Mouse (Mus musculus) hindbrain, postnatal 0 days (tissue): ENCODE measurements around the gene C1qtnf5. TPM values are rescaled to one million over a fixed set of nuclear protein-coding genes. Genes with fewer than 3 reads are reported as not detected.
A peak's percentile ranks its signal among the peaks of the same experiment; 100 is the strongest.

Experiments
- ATAC-seq: fragments of 200-750 bp; cut with Nextera tagmentation; 2 replicates; pipeline ENCODE4 v1.8.0; 2017; ENCODE audit warnings: mild to moderate bottlenecking, moderate TSS enrichment, moderate library complexity
- DNase-seq: peaks from one replicate; pipeline ENCODE4 v3.0.0-alpha.2; 2015; ENCODE audit warnings: low spot score
- H3K27ac ChIP-seq: fragments of 300-500 bp; sonication (generic); 2 replicates; pipeline ENCODE4 v1.5.1; 2014; ENCODE audit warnings: mild to moderate bottlenecking
- H3K27me3 ChIP-seq: fragments of 300-500 bp; sonication (generic); 2 replicates; pipeline ENCODE4 v1.6.1; 2014; ENCODE audit warnings: low read length, mixed read lengths; ENCODE audit not compliant: insufficient read depth
- H3K36me3 ChIP-seq: fragments of 300-500 bp; sonication (generic); 2 replicates; pipeline ENCODE4 v1.6.1; 2014; ENCODE audit warnings: low read length, mixed read lengths; ENCODE audit not compliant: insufficient read depth
- H3K4me1 ChIP-seq: fragments of 300-500 bp; sonication (generic); 2 replicates; pipeline ENCODE4 v1.6.1; 2014; ENCODE audit warnings: antibody characterized with exemption, low read length, mixed read lengths; ENCODE audit not compliant: insufficient read depth
- H3K4me2 ChIP-seq: fragments of 300-500 bp; sonication (generic); 2 replicates; pipeline ENCODE4 v1.6.1; 2014; ENCODE audit warnings: low read depth, mild to moderate bottlenecking, low read length, moderate library complexity, mixed read lengths
- H3K4me3 ChIP-seq: fragments of 300-500 bp; sonication (generic); 2 replicates; pipeline ENCODE4 v1.5.1; 2014; ENCODE audit warnings: low read length
- H3K9ac ChIP-seq: fragments of 300-500 bp; sonication (generic); replicated peaks from 2 replicates; pipeline ENCODE4 v1.6.1; 2014; ENCODE audit warnings: mild to moderate bottlenecking, low read length, moderate library complexity, mixed read lengths
- H3K9me3 ChIP-seq: fragments of 300-500 bp; sonication (generic); 2 replicates; pipeline ENCODE4 v1.6.1; 2016; ENCODE audit warnings: low read length, mixed read lengths
- CTCF ChIP-seq: IDR thresholded peaks from 2 replicates; pipeline ENCODE4 v1.5.1; 2016; ENCODE audit warnings: antibody characterized with exemption, control low read depth, low read depth
- WGBS: fragments of 180-500 bp; shearing (Covaris S2); extraction: QIAGEN DNeasy Blood & Tissue Kit; methylation state at CpG from one replicate; pipeline ENCODE4 v1.1.7; 2014; 5-methylcytosine and 5-hydroxymethylcytosine counted together
- polyA plus RNA-seq: library from polyadenylated mRNA; unstranded; fragments of >200 nt; fragmentation: Nextera tagmentation; extraction: Ambion mirVana; gene quantifications from 2 replicates; pipeline ENCODE4 v1.2.1, GENCODE M21; 2015
- total RNA-seq: library from RNA; depleted of rRNA; stranded (reverse); fragments of >200 nt; gene quantifications from 2 replicates; pipeline ENCODE4 v1.2.3, GENCODE M21; 2014

C1qtnf5 gene
- total and polyA plus RNA-seq, 2 experiments from 2014 or later = 12.3 to 39.5 TPM

- Histone ChIP-seq H3K4me3 (no peak overlapping the region), H3K27ac (no peak overlapping the region), H3K4me2 (no peak overlapping the region), H3K27me3 (no peaks in the 10 kb centered on the region), H3K9ac (no peak overlapping the region), H3K9me3 (no peaks in the 10 kb centered on the region), H3K4me1 (no peaks in the 10 kb centered on the region; the same call in 1 of the 2 replicates), H3K36me3 (no peaks in the 10 kb centered on the region)
- ATAC-seq (no peak), DNase-seq (no peak)
- no peak for TF ChIP-seq CTCF
- WGBS = 76% methylated on average over 14 of the region's 14 CpGs
These were observed 36.8 kb upstream of the C1qtnf5 start for GRCm38 (mm10) chr9:44070113-44070843.

DNA sequence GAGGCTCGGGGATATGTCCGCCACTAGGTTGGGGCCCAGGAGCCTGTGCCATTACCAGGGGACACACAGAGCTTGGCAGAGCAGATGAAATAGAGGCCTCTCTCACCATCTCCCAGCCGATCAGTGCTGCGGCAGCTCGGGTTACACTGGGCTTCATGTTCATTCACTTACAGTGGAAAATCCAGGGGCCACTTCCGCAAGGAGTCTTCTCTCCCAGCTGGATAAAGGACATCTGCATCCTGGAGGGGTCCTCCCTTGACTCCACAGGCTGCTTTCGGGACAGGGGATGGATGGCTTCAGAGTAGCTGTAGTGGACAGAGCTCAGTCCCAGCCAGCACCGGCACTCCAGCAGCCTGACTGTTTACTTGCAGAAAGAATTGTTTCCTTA is 36.2 kb upstream of the C1qtnf5 start:
- no peak overlapping the region for H3K4me2 ChIP-seq
- H3K27me3 ChIP-seq = no peaks in the 10 kb centered on the region
- no peak overlapping the region for H3K4me3 ChIP-seq
- WGBS = 42% methylated on average over 8 of the region's 8 CpGs
- DNase-seq (no peak), ATAC-seq (no peak)
- no peak for TF ChIP-seq CTCF
- no peak overlapping the region for H3K9ac ChIP-seq
- no peaks in the 10 kb centered on the region for H3K9me3 ChIP-seq
- H3K36me3 ChIP-seq = no peaks in the 10 kb centered on the region
- H3K4me1 ChIP-seq = no peaks in the 10 kb centered on the region; the same call in 1 of the 2 replicates
- peak overlapping the region; percentile 48; the same call in 1 of the 2 replicates for H3K27ac ChIP-seq

DNA sequence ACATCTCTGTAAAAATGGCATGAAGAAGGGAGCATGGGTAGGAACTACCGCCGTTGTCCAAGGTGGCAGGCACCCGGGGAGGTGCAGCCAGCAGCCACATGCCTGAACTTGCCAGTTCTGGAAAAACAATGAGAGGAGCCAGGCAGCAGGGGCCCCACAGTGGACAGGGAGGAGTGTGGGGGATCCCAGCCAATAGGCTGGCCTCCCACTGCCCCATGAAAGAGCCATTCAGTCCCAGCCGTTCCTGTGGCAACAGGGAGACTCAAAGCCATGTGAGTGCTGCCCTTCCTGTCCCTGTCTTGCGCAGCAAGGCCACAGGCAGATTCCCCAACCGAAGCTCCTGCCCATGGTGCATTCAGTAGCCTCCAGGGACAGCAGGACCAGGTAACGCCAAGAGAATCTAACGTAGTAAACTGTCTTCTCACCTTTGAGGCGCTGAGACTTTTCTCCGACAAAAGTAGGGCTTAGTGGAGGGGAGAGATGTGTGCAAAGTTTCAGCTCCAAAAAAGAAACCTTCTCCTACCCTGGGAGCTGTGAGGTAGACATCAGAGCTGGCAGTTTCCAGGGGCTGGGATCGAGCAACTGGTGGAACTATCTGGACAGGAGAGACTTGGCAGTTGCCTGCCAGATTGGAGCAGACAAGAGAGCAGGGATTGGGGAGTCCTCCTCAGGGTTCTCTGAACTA is 35.0 kb upstream of the C1qtnf5 start:
- Histone ChIP-seq H3K9ac (0 out of 2 replicates have a peak overlapping the region, but pooled peaks have one; percentile 17), H3K4me3 (no peak overlapping the region), H3K36me3 (no peaks in the 10 kb centered on the region), H3K27me3 (no peaks in the 10 kb centered on the region), H3K27ac (peak overlapping the region; percentile 88), H3K9me3 (no peaks in the 10 kb centered on the region), H3K4me1 (no peaks in the 10 kb centered on the region; the same call in 1 of the 2 replicates), H3K4me2 (peak overlapping the region; percentile 38)
- WGBS = 17% methylated on average over 11 of the region's 11 CpGs
- ATAC-seq (peak; percentile 83), DNase-seq (peak; percentile 78)
- TF ChIP-seq CTCF = no peak

DNA sequence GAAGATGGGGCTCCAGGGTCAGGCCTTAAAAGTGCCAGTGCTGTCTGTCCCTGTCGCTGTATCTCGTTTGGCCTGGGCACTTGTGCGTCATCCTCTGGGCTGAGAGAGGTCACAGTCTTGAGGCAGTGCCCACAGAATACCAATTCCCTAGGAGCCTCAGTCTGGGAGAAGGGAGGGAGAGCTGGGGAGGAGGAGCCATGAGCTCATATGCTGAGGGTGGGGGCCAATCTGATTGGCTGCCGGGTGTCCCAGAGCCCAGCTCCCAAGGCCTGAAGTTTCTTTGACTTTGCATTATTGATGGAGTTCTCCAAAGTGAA is 34.5 kb upstream of the C1qtnf5 start:
- H3K4me2 ChIP-seq = peak overlapping the region; percentile 38
- no peaks in the 10 kb centered on the region for H3K27me3 ChIP-seq
- 19% methylated on average over 4 of the region's 4 CpGs for WGBS
- H3K4me1 ChIP-seq = no peaks in the 10 kb centered on the region; the same call in 1 of the 2 replicates
- DNase-seq (peak; percentile 71), ATAC-seq (peak; percentile 82)
- H3K9ac ChIP-seq = 0 out of 2 replicates have a peak overlapping the region, but pooled peaks have one; percentile 17
- H3K9me3 ChIP-seq = no peaks in the 10 kb centered on the region
- no peak overlapping the region for H3K4me3 ChIP-seq
- no peak for TF ChIP-seq CTCF
- no peaks in the 10 kb centered on the region for H3K36me3 ChIP-seq
- peak overlapping the region; percentile 88 for H3K27ac ChIP-seq

GRCm38 (mm10) chr9:44073115-44073514 is 33.9 kb upstream of the C1qtnf5 start:
- no peaks in the 10 kb centered on the region for H3K27me3 ChIP-seq
- peak overlapping the region; percentile 76 for H3K27ac ChIP-seq
- DNase-seq (no peak), ATAC-seq (no peak)
- WGBS = 35% methylated on average over 5 of the region's 5 CpGs
- H3K4me3 ChIP-seq = no peak overlapping the region
- H3K9me3 ChIP-seq = no peaks in the 10 kb centered on the region
- H3K9ac ChIP-seq = no peak overlapping the region
- H3K4me1 ChIP-seq = no peaks in the 10 kb centered on the region; the same call in 1 of the 2 replicates
- no peak for TF ChIP-seq CTCF
- no peaks in the 10 kb centered on the region for H3K36me3 ChIP-seq
- peak overlapping the region; percentile 38 for H3K4me2 ChIP-seq

GRCm38 (mm10) chr9:44074395-44075275 is 32.4 kb upstream of the C1qtnf5 start:
- Histone ChIP-seq H3K4me1 (no peaks in the 10 kb centered on the region; the same call in 1 of the 2 replicates), H3K36me3 (no peaks in the 10 kb centered on the region), H3K9ac (no peak overlapping the region), H3K4me3 (no peak overlapping the region), H3K4me2 (no peak overlapping the region), H3K9me3 (no peaks in the 10 kb centered on the region), H3K27me3 (no peaks in the 10 kb centered on the region), H3K27ac (no peak overlapping the region)
- peak; percentile 28 for TF ChIP-seq CTCF
- 57% methylated on average over 9 of the region's 9 CpGs for WGBS
- ATAC-seq = no peak
- DNase-seq = peak; percentile 34
